Mouse (Mus musculus) kidney, adult 11 months (tissue): Measurements from ENCODE around the gene Mfap3.
"Not testable (repeated sequence)": the region's sequence is repeated elsewhere in the genome, so short reads cannot be mapped to it uniquely, and the experiment has no call there.

ENCODE experiments used
- DNase-seq: peaks from one replicate; pipeline ENCODE4 v3.0.0; 2022

Gene Mfap3

DNA sequence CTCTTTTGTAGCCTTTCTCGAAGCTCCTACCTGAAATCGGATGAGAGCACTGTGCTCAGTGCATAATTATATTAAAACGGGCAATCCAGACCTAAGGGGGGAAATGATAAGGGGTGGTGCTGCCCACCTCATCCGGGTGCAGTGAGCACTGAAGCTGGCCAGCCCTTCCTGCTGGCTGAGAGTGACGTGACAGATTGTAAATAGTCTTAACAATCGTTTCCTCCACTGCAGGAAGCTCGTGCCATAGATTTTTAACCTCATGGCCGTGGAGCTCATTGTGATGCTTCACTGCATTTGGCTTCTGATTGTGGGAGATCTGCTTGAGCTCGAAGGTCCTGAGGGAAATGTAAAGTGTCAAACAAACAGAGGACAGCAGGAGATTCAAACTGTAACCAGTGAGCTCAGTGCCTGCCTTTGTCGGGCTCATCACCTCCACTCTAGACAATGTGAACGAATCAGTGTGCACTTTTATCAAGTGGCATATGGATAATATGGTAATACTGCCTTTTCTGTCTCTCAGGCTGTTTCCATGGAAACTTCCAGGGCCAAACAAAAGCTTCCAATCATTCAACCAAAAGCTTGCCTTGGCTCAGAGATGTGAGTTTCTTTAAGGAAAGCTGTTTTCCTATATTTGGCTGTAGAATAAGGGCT is 13.0 kb downstream of the Mfap3 start:
- DNase-seq = no peak

DNA sequence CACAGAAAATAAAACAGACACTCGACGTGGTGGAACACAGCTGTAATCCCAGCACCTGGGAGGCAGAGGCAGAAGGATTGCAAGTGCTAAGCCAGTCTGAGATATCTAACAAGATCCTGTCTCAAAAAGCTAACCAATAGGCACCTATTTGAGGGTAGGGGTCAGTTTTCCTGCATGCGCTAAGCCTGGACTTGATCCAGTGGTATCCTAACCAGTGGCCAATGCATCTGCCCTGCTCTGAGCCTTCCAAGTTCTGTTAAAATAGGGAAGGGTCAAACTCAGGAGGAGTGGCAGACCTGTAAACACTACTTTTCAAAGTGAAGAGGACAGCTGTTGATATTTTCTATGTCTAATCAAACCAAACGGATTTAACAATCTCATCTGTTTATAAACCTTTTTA is 13.8 kb downstream of the Mfap3 start:
- DNase-seq = no peak

DNA sequence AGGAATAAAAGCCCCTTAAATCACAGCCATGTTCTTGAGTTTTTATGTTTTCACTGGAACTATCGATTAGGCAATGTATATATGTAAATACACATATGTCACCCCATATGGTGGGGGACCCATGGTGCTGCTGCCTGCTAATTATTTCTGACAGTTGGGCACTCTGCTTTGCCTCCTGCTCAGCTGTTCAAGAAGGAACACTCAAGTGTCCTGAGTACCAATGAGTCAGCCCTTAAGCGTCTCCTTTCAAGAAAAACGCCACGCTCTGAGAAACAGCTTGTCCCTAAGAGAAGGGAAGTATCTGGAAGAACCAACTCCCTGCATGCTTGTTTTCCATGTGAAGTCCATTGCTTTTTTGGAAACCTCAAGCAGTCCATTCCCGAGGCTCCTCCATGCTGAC is 17.4 kb downstream of the Mfap3 start:
- DNase-seq = no peak

DNA sequence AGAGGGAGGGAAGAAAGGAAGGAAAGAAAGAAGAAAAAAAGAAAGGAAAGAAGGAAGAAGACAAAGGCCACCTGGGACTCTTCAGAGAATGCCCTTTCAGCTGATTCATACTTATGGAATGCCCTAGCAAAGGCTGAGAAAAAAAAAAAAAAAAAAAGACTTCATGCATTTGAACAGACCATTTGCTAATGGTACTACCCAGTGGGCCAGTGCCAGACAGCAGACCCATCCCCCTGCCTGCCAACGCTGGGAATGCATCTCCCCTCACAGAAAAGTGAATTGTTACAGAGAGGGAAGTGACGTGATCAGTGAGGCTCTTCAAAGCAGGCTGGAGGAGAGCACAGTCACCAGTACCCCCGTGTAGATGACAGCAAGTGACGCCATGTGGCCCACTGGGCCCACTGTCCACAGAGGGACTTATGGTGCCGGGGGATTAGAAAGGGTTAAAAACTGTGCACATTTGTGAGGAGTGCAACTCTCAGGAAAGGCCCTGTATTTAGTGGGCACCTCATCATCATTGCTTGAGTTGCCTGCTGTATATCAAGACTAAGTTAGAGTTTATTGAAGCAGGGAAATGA is 21.5 kb downstream of the Mfap3 start:
- no peak for DNase-seq

DNA sequence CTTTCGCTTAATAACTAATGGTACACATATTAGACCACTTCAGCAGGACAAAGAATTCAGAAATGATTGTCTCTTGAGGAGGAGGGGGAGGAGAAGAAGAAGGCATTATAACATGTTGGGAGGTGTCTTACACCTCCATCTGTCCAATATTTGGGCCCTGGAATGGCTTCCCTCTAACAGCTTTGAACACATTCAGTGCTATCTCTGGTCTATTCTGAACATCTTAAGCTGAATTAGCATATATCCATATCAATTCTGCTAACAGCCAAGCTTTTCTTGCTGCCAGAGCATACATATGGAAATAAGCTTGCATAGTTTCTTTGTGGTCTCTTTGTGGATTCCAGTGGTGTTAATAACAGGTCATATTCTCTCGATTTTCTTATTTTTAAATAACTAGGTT is 22.2 kb downstream of the Mfap3 start:
- no peak for DNase-seq

DNA sequence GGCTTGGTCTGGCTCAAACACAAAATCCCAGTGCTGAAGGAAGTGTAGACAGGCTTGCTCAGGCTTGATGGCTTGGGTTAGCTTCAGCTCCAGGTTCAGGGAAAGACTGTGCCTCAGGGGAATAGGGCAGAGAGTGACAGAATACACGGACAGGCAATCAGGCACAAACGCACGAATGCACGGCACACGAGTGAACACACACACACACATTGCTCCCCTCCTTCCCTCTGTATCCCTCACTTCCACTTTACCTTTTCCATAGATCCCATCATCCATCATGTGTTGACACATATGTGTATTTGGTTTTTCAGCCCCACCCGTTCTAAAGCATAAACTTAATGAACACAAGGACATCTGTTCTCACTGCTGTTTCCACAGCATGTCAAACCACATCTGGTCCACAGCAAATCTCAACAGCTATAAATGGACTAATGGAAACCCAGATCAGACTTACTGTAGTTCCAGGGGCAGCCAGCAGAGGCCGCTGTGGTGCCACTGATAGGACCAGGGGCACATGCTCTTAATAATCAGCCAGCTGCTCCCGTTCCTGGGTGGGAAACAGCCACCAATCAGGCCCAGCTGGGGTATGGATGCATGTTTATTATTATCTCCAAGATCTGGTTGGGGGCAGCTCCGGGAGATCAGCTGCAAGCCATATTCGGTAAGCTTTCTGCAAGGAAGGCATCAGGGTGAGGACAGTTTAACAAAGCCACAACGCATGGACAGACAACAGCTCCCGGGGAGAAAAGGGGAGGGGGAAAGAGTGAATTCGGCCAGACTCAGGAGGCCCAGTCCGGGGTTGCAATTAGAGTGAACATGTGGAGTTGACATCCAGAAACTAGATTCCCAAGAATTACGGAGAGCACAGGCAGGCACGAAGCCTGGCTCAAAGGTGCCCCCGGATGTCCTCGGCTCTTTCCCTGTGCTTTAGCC is 30.4 kb downstream of the Mfap3 start:
- DNase-seq = peak; percentile 48

DNA sequence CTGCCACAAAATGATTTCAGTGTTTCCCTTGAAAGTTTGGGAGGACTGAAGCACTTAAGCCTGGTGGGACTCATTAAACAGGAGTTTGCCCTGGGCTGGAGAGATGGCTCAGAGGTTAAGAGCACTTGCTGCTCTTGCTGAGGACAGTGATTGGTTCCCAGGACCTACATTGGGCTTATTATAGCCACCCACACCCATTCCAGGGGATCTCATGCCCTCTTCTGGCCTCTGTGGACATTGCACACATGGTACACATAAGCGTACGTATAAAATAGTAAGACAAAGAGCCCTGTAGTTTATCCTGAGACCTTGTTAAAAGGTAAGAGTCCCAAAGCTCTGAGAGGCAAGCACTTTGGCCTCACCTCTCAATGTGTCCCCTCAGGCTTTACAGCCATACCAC is 31.8 kb downstream of the Mfap3 start:
- DNase-seq = no peak

DNA sequence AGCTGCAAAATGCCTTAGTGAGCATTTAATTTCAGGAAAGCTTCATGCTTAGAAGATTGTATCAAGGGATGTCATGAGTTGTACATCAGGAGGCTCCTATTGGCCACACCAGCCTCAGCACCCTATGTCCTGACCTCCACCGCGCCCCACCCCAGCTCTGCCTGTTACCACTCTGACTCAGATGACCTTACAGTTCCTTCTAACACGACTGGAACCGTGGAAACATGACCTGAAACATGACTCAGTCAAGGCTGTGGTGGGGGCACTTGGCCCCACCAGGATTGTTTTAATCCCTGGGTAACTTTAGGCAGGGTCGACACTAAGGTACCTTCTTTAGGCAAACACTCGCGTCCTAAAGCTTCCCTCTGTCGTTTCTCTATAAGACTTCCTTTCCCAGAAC is 32.6 kb downstream of the Mfap3 start:
- DNase-seq = no peak

DNA sequence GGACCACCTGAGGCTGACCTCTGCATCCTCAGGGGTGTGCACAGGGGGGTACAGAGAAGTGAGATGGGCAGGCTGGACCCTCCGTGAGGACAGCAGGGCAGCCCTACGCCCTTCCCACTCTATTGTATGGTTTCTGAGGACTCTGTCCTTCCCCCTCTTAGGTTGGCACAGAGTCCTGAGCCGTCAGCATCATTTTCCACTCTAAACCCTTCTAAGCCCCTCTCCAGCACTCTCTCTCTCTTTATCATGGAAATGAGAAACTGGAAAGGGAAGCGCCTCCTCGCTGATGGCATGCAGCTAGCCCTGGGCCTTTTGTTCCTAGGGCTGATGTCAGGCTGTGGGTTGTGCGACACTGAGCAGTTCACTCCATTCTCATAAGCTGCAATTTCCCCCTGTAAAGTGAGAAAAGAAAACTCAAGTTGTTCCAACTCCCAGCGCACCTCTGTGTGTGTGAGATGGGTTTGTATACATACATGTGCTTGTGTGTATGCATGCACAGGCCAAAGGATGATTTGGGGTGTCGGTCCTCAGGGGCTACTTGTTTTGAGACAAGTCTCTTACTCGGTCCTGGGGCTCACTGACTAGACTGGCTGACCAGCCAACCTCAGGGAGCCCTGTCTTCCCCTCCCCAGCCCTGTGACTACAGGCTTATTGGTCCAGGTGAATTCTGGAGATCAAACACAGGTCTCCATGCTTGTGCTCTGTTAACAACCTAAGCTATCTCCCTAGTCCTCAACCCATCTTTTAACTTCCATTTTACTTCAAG is 34.7 kb downstream of the Mfap3 start:
- no peak for DNase-seq

DNA sequence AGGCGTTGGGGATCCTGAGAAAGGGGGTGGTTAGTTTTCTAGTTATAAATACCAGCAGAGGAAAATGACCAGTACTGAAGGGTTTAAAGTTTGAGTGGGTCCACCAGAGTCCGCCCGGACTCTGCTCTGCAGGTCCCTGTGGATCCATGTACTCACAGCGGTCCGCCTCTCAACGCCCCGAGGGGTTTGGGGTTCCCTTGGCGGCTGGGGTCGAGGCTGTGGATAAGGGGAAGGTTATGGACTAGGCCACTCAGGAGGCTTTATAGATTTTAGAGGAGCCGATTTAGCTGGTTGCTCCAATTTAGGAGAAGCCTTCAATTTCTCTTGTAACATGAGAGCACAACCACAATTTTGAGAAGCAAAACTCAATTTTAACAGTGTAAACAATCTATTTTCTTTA is 39.5 kb downstream of the Mfap3 start:
- not testable (repeated sequence) for DNase-seq

DNA sequence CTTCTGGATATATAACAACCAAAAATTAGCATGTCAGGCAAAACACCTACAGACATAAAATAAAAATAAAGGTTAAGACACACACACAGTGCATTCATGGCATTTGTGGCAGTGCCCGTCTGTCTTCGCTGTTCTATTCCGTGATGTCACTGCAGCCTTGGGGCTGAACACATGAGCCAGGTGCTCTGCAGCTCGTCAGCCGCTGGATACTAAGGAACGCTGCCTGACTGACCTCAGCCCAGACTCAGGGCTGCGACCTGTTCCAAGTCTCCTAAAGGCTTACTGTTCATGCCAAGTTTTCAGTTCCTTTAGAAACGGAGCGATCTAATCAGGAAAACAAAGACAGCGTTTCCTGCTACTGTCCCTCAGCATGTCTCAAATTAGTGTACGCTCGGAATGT is 46.1 kb downstream of the Mfap3 start:
- no peak for DNase-seq

DNA sequence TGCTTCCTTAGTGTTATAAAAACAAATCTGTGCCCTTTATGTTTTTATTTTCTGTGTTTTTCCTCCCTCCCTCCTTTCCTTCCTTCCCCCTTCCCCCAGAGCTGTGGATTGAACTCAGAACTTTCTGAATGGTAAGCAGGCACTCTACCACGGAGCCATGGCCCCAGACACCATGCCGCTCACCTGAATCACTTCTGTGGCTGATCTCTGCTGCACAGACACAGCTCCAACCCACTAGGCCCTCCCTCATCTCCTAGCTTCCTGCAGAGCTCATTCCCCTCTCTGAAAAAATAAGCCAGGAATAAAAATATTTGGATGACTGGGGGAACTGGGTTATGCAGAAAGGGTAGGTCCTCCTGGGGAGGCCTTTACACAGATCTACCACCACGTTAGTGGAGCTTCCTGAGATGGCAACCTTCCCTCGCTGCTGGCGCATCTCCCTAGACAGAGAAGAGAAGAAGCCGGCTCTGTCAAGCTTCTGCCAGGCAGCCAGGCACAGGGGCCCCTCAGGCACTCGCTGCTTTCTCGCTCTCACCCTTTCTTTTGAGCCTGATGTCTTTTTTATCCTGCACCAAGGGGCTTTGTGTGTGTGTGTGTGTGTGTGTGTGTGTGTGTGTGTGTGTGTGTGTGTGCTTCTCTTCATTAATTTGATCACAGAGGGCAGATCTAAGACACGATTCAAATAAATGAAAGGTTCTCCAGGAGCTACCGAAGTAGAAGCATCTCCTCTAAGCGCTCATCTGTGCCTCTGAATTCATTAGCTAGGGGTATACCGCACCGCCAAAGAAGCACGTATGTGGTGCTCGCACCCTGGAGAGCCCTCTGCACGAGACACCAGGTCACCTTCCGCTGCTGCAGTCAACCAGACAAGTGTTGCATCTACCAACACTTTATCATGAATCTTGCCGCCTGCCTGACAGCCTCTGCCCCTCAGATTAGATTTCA is 47.9 kb downstream of the Mfap3 start:
- no peak for DNase-seq

DNA sequence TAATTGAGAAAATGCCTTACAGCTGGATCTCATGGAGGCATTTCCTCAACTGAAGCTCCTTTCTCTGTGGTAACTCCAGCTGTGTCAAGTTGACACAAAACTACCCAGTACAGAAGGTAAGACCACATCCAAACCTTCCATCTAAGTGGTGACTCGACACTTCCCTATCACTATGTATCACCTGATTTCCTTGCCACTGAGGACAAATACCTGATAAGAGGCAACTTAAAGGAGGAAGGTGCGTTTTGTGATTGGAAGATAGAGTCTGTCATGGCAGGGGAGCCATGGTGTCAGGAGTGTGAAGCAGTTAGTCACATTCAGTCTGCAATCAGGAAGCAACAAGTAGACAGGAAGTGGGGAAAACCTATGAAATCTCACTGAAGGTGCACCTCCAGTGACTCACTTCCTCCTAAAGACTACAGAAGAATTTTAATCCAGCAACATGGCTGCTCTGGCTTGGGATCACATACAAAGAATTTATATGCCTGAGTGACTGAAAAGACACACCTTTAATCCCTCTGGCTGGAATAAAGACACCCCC is 50.6 kb downstream of the Mfap3 start:
- DNase-seq = no peak

DNA sequence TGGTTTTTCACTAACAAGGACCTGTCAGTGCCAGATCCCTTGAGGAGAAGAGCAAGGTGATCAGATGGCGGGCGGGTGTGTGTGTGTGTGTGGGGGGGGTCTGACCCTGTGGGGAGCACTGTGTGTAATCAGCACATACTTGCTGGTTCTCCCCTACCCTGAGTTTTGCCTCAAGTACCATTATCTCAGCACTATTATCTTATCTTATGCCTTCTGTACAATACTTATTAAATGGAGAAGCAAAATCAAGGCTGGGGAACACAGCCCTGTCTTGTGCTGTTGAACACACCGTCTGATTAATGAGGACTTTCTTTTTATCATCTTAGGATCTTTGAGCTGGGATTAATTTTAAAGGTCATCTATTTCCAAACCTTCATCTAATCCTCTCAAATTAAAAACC is 52.6 kb downstream of the Mfap3 start:
- DNase-seq = no peak

DNA sequence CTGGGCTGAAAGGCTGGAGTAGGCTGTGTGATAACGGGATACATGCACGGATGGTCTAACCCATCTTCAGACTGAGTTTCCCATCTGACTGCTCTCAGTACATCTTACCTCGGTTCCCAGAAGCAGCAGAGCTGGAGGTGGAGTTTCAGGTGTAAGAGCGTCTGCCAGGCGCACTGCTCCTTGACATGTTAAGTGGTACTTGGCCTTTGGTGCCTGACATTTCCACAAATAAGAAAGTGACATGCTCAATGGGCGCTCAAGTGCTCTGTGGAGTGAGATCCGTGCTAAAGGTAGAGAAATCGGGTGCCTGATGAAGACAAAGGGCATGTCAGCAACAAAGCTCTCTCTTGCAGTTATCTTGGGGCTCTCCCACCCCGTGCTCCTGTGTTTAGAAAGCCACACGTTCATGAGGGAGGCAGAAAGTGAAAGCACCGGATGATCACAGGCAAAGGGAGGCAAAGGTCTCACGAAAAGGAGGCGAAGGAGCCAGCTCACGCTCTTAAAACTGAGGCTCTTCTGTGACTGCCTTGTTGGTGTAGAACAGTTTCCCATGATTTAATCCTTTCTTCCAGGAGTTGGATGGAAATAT is 55.3 kb downstream of the Mfap3 start:
- DNase-seq = no peak

DNA sequence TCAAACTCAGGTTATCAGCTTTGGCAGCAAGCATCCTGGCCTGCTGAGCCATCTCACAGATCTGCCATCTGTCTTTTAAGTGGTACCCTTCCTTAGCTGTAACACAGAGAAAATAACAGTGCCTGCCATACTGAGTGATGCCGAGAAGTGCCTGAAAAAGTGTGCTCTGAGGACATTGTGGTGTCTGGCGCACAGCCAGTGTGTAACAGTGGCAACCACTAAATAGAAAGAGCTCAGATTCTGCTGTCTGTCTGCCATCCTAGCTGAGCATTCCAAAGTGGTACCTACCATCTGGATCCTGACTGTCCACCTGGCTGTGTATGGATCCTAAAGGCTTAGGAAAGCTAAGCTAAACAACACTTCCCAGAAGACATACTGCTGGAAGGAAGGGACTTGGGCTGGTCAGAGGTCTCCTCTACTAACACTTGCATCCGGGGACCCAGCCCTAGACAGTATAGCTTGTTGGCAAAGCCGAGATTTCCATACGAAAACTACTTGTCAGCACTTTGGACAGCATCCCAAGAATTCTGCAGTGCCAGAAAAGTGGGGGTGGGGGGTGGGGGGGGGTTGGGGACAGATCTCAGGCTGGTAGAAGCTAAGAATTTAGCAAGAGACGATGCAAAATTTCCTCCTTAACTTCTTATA is 58.5 kb downstream of the Mfap3 start:
- DNase-seq = no peak

DNA sequence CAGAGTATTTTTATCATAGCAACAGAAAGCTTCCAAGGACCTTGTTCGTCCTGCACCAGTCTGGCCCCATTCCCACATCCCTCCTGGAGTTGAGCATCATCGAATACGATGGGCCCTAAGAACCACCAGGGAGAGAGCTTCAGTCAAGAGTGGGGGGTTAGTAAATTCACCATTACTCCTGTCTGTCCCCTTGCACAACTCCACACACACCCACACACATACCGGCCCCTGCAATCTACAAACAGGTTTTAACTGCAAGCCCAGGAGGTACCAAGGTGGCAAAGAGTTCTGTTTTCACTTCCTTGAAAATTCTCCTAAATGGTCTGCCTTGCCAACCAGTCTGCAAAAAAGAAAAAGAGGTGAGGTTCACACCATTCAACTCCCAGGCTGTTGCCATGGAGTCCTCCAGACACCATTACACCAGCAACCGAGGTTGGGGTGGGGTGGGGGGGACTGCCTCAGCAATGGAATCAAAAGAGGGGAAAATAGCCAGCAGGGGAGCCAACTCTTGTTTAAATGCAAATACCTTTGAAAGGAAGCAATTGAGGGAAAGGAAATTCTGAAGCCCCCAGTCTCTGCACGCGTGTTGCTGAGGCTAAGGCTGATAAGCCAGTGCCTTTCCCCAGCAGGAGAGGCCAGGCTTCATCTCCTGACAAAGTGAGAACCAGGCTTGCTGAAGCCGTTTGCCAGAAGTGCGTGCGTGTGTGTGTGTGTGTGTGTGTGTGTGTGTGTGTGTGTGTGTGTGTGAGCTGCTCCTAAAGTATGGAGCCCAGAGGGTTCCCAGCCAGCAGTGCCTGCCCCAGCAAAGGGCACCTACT is 64.6 kb downstream of the Mfap3 start:
- no peak for DNase-seq
